ENCODE assay signal across 26 mouse cellular contexts in genomic region chr17:67815720-67816119, GRCm38 (mm10).
"Had no signal": no experiment of that assay in that cellular context is flagged by ENCODE, and none has a peak within 500 bp of the region (broad histone marks: within the 10 kb centered on the region; RNA-seq: fewer than 3 reads in every experiment).

No protein-coding gene starts in this region.

- H3K9me3 ChIP-seq: limb, embryonic 10.5 days; limb, embryonic 12.5 days; limb, embryonic 13.5 days; limb, embryonic 15.5 days; lung, embryonic 15.5 days; midbrain, embryonic 10.5 days; midbrain, embryonic 12.5 days; midbrain, embryonic 13.5 days; midbrain, embryonic 15.5 days had no signal

- H3K27me3 ChIP-seq: limb, embryonic 12.5 days; limb, embryonic 13.5 days; limb, embryonic 15.5 days; liver, embryonic 12.5 days; liver, embryonic 13.5 days; liver, embryonic 15.5 days; lung, embryonic 15.5 days; megakaryocyte, embryonic 14.5 days; midbrain, embryonic 12.5 days; midbrain, embryonic 13.5 days; midbrain, embryonic 15.5 days had no signal

- DNase-seq: left cerebral cortex, postnatal 4 days; liver; liver, embryonic 13.5 days; liver, postnatal 0 days; lung, adult 18-20 months; lung, adult 2 months; lung, embryonic 14.5 days; lung, postnatal 10 days; lung, postnatal 14 days; lung, postnatal 36 days; lung, postnatal 4 days had no signal

- H3K4me1 ChIP-seq: limb, embryonic 10.5 days; limb, embryonic 12.5 days; limb, embryonic 13.5 days; limb, embryonic 15.5 days; liver, embryonic 12.5 days; liver, embryonic 13.5 days; liver, embryonic 15.5 days; lung, embryonic 15.5 days; megakaryocyte, embryonic 14.5 days; midbrain, embryonic 10.5 days; midbrain, embryonic 12.5 days; midbrain, embryonic 15.5 days had no signal

- H3K27ac ChIP-seq: limb, embryonic 10.5 days; limb, embryonic 12.5 days; limb, embryonic 13.5 days; limb, embryonic 15.5 days; liver, embryonic 12.5 days; liver, embryonic 13.5 days; liver, embryonic 14.5 days; liver, embryonic 15.5 days; lung, embryonic 15.5 days; macrophage; midbrain, embryonic 10.5 days; midbrain, embryonic 12.5 days; midbrain, embryonic 13.5 days; midbrain, embryonic 15.5 days had no signal

- H3K36me3 ChIP-seq: limb, embryonic 12.5 days; limb, embryonic 15.5 days; liver, embryonic 12.5 days; liver, embryonic 13.5 days; liver, embryonic 15.5 days; lung, embryonic 15.5 days; midbrain, embryonic 15.5 days had no signal

- H3K4me3 ChIP-seq: limb, embryonic 10.5 days; limb, embryonic 12.5 days; limb, embryonic 13.5 days; limb, embryonic 15.5 days; liver, embryonic 12.5 days; liver, embryonic 13.5 days; liver, embryonic 15.5 days; lung, embryonic 15.5 days; megakaryocyte, embryonic 14.5 days; midbrain, embryonic 10.5 days; midbrain, embryonic 12.5 days; midbrain, embryonic 13.5 days; midbrain, embryonic 15.5 days; myocyte had no signal
